Comparison of ENCODE assay signal across 18 mouse cellular contexts in the genomic region with DNA sequence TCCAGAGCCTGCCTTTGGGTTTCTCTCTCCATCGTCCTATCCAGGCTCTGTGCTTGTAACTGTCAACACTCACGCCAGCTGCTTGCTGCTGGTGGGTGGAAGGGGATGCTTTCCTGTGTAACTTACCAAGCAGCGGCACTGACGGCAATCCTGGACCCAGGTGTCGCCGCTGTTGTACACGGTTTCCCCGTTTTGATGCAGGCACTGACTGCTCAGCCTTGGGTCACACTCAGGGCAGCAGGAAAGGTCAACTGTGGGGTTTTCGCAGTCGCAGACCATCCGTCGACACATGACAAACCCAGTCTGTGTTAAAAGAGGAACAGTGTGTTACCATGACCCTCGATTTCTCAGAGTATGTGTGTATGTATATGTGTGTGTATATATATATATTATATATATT.
"Had no signal": no experiment of that assay in that cellular context is flagged by ENCODE, and none has a peak within 500 bp of the region (broad histone marks: within the 10 kb centered on the region; RNA-seq: fewer than 3 reads in every experiment).

No protein-coding gene starts in this region.

- H3K4me2 ChIP-seq: lung, embryonic 14.5 days; midbrain, embryonic 13.5 days; midbrain, embryonic 15.5 days; neural tube, embryonic 13.5 days; neural tube, embryonic 15.5 days had no signal

- H3K27me3 ChIP-seq: midbrain, embryonic 13.5 days; midbrain, embryonic 15.5 days; neural tube, embryonic 13.5 days; neural tube, embryonic 15.5 days had no signal

- H3K4me3 ChIP-seq: midbrain, embryonic 10.5 days; midbrain, embryonic 13.5 days; midbrain, embryonic 15.5 days; myocyte; neural tube, embryonic 13.5 days; neural tube, embryonic 15.5 days had no signal

- H3K4me1 ChIP-seq: midbrain, embryonic 10.5 days; midbrain, embryonic 13.5 days; midbrain, embryonic 15.5 days; neural tube, embryonic 13.5 days; neural tube, embryonic 15.5 days had no signal

- H3K9ac ChIP-seq: lung, embryonic 14.5 days; midbrain, embryonic 13.5 days; midbrain, embryonic 15.5 days; neural tube, embryonic 13.5 days; neural tube, embryonic 15.5 days had no signal

- ATAC-seq: midbrain, embryonic 13.5 days; midbrain, embryonic 15.5 days had no signal

- DNase-seq: lung, adult 18-20 months; lung, embryonic 14.5 days; lung, postnatal 10 days; lung, postnatal 4 days; retina, postnatal 1 day; right cerebral cortex, adult 18-20 months; right cerebral cortex, postnatal 25 days; right cerebral cortex, postnatal 4 days; spleen, adult 18-20 months; thymus, adult 18-20 months; thymus, postnatal 14 days; thymus, postnatal 36 days had no signal

- H3K9me3 ChIP-seq: midbrain, embryonic 10.5 days; midbrain, embryonic 13.5 days; midbrain, embryonic 15.5 days; neural tube, embryonic 13.5 days; neural tube, embryonic 15.5 days had no signal

- H3K27ac ChIP-seq: midbrain, embryonic 10.5 days; midbrain, embryonic 13.5 days; midbrain, embryonic 15.5 days; neural tube, embryonic 13.5 days; neural tube, embryonic 15.5 days had no signal
